Mouse (Mus musculus): ENCODE results near the gene Uhrf2. TPM values are rescaled to one million over a fixed set of nuclear protein-coding genes. Genes with fewer than 3 reads are reported as not detected.

The Uhrf2 gene
- total RNA-seq, 1 experiment: 46.2 TPM

GRCm38 (mm10) chr19:30124999-30125669 lies 94.8 kb downstream of the Uhrf2 start:
- no peak overlapping the region for H3K4me3 ChIP-seq (ENCODE audit: insufficient read depth in 1 of 2, low read depth in 1 of 2, low read length in 2 of 2, poor library complexity in 1 of 2, severe bottlenecking in 1 of 2)
- TF ChIP-seq ZNF384 (IDR thresholded peaks at IDR 0.05; ENCODE audit: low read depth, low read length) (no peak), MAFK (IDR thresholded peaks at IDR 0.05; ENCODE audit: insufficient read depth, low read depth, low read length) (no peak), CHD2 (IDR thresholded peaks at IDR 0.05; ENCODE audit: low read depth, low read length) (no peak), ZC3H11A (IDR thresholded peaks at IDR 0.05; ENCODE audit: borderline replicate concordance, low read depth, low read length) (no peak), HCFC1 (IDR thresholded peaks at IDR 0.05; ENCODE audit: borderline replicate concordance, insufficient read depth, low read length) (no peak)
- H3K9me3 ChIP-seq (ENCODE audit: control insufficient read depth, insufficient read depth, low read depth, low read length): no peaks in the 10 kb centered on the region
- in situ Hi-C loops (cut with MboI; ENCODE audit: low sequenced_read_pairs in 2 of 2, unreplicated experiment in 2 of 2): no loop called here
- peaks cover 37% of the 10 kb centered on the region for H3K36me3 ChIP-seq (ENCODE audit: control insufficient read depth, insufficient read depth, low read length, poor library complexity, severe bottlenecking)
- no peak for DNase-seq (ENCODE audit: low read depth, low spot score)
- no peak overlapping the region for H3K27ac ChIP-seq (ENCODE audit: insufficient read depth, low read depth, low read length, poor library complexity, severe bottlenecking)
- no peak overlapping the region for H3K9ac ChIP-seq (ENCODE audit: insufficient read depth, low read depth, low read length, poor library complexity, severe bottlenecking)
- no peaks in the 10 kb centered on the region for H3K4me1 ChIP-seq (ENCODE audit: control insufficient read depth in 2 of 2, insufficient read depth in 2 of 2, low read length in 2 of 2, poor library complexity in 1 of 2)

- DNase-seq (ENCODE audit: low read depth, low spot score): no peak
- TF ChIP-seq ZNF384 (IDR thresholded peaks at IDR 0.05; ENCODE audit: low read depth, low read length) (no peak), ZC3H11A (IDR thresholded peaks at IDR 0.05; ENCODE audit: borderline replicate concordance, low read depth, low read length) (no peak), HCFC1 (IDR thresholded peaks at IDR 0.05; ENCODE audit: borderline replicate concordance, insufficient read depth, low read length) (no peak), MAFK (IDR thresholded peaks at IDR 0.05; ENCODE audit: insufficient read depth, low read depth, low read length) (no peak), CHD2 (IDR thresholded peaks at IDR 0.05; ENCODE audit: low read depth, low read length) (no peak)
- peaks cover 37% of the 10 kb centered on the region for H3K36me3 ChIP-seq (ENCODE audit: control insufficient read depth, insufficient read depth, low read length, poor library complexity, severe bottlenecking)
- in situ Hi-C loops (cut with MboI; ENCODE audit: low sequenced_read_pairs in 2 of 2, unreplicated experiment in 2 of 2): no loop called here
- no peak overlapping the region for H3K27ac ChIP-seq (ENCODE audit: insufficient read depth, low read depth, low read length, poor library complexity, severe bottlenecking)
- H3K9ac ChIP-seq (ENCODE audit: insufficient read depth, low read depth, low read length, poor library complexity, severe bottlenecking): no peak overlapping the region
- no peaks in the 10 kb centered on the region for H3K4me1 ChIP-seq (ENCODE audit: control insufficient read depth in 2 of 2, insufficient read depth in 2 of 2, low read length in 2 of 2, poor library complexity in 1 of 2)
- no peak overlapping the region for H3K4me3 ChIP-seq (ENCODE audit: insufficient read depth in 1 of 2, low read depth in 1 of 2, low read length in 2 of 2, poor library complexity in 1 of 2, severe bottlenecking in 1 of 2)
- H3K9me3 ChIP-seq (ENCODE audit: control insufficient read depth, insufficient read depth, low read depth, low read length): no peaks in the 10 kb centered on the region
These were observed 95.4 kb downstream of the Uhrf2 start for GRCm38 (mm10) chr19:30125670-30126059.

DNA sequence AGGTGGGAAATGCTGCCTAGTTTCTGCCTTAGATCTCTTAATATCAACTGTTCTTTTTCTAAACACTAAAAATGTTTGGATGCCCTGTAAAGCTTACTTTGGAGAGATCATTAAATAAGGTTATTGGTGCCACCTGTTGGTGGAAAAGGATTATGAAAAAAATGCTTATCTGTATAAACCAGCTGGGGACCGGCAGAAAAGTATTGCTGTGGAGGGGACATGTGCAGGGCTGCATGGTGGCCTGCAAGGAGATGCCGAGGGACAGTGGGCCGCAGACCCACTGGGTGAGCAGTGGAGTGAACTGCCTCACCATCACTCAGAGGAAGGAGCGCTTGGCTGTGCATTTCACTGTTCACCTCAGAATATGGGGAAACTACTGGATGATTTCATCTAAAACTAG lies 97.9 kb downstream of the Uhrf2 start:
- Histone ChIP-seq H3K27ac (ENCODE audit: insufficient read depth, low read depth, low read length, poor library complexity, severe bottlenecking) (no peak overlapping the region), H3K36me3 (ENCODE audit: control insufficient read depth, insufficient read depth, low read length, poor library complexity, severe bottlenecking) (peaks cover 39% of the 10 kb centered on the region), H3K4me3 (ENCODE audit: insufficient read depth in 1 of 2, low read depth in 1 of 2, low read length in 2 of 2, poor library complexity in 1 of 2, severe bottlenecking in 1 of 2) (no peak overlapping the region), H3K9me3 (ENCODE audit: control insufficient read depth, insufficient read depth, low read depth, low read length) (no peaks in the 10 kb centered on the region), H3K4me1 (ENCODE audit: control insufficient read depth in 2 of 2, insufficient read depth in 2 of 2, low read length in 2 of 2, poor library complexity in 1 of 2) (no peaks in the 10 kb centered on the region), H3K9ac (ENCODE audit: insufficient read depth, low read depth, low read length, poor library complexity, severe bottlenecking) (no peak overlapping the region)
- DNase-seq (ENCODE audit: low read depth, low spot score): no peak
- no peak for TF ChIP-seq CHD2 (IDR thresholded peaks at IDR 0.05; ENCODE audit: low read depth, low read length)
- no peak for TF ChIP-seq ZC3H11A (IDR thresholded peaks at IDR 0.05; ENCODE audit: borderline replicate concordance, low read depth, low read length)
- no peak for TF ChIP-seq ZNF384 (IDR thresholded peaks at IDR 0.05; ENCODE audit: low read depth, low read length)
- no peak for TF ChIP-seq MAFK (IDR thresholded peaks at IDR 0.05; ENCODE audit: insufficient read depth, low read depth, low read length)
- in situ Hi-C loops (cut with MboI; ENCODE audit: low sequenced_read_pairs in 2 of 2, unreplicated experiment in 2 of 2): no loop called here

DNA sequence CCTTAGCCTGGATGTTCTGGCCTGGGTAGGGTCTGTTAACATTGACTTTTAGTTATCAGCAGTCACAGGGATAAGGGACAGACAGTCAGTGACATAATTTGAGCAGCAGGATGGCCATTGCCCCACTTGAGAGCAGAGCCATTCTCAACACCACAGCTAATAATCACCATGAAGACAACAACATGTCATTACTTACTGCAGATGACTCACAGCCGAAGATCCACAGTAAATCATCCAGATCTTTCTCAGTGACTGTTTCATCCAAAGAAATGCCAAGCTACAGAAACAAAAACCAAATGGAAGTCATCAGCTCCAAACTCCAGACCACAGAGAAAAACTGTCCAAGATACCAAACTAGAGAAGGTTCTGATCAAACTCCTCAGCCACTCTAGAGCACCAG lies 106.0 kb downstream of the Uhrf2 start:
- peaks cover 34% of the 10 kb centered on the region for H3K36me3 ChIP-seq (ENCODE audit: control insufficient read depth, insufficient read depth, low read length, poor library complexity, severe bottlenecking)
- no peak for TF ChIP-seq CHD2 (IDR thresholded peaks at IDR 0.05; ENCODE audit: low read depth, low read length)
- no peaks in the 10 kb centered on the region for H3K4me1 ChIP-seq (ENCODE audit: control insufficient read depth in 2 of 2, insufficient read depth in 2 of 2, low read length in 2 of 2, poor library complexity in 1 of 2)
- H3K27ac ChIP-seq (ENCODE audit: insufficient read depth, low read depth, low read length, poor library complexity, severe bottlenecking): no peak overlapping the region
- no peak overlapping the region for H3K4me3 ChIP-seq (ENCODE audit: insufficient read depth in 1 of 2, low read depth in 1 of 2, low read length in 2 of 2, poor library complexity in 1 of 2, severe bottlenecking in 1 of 2)
- in situ Hi-C loops (cut with MboI; ENCODE audit: low sequenced_read_pairs in 2 of 2, unreplicated experiment in 2 of 2): no loop called here
- H3K9me3 ChIP-seq (ENCODE audit: control insufficient read depth, insufficient read depth, low read depth, low read length): no peaks in the 10 kb centered on the region
- no peak for DNase-seq (ENCODE audit: low read depth, low spot score)
- no peak overlapping the region for H3K9ac ChIP-seq (ENCODE audit: insufficient read depth, low read depth, low read length, poor library complexity, severe bottlenecking)

Other genes starting within 250 kb of the Uhrf2 start
- gene 9930021J03Rik, start 224.5 kb upstream of the Uhrf2 start, total RNA-seq (2012; rRNA removed): 14.4 and 15.3 TPM in 2 replicates
- 9.7 and 11.3 TPM in 2 replicates for gene Ranbp6, start 217.5 kb upstream of the Uhrf2 start, total RNA-seq (2012; rRNA removed)
- gene Il33, start 105.4 kb upstream of the Uhrf2 start, total RNA-seq (2012; rRNA removed): 0.53 and 1.6 TPM in 2 replicates
- gene Trpd52l3, start 26.7 kb upstream of the Uhrf2 start, total RNA-seq (2012; rRNA removed): 0.13 TPM in 1 of 2 replicates, not detected in the other
- gene Gldc, start 144.9 kb downstream of the Uhrf2 start, total RNA-seq (2012; rRNA removed): 188 and 317 TPM in 2 replicates
- gene Mbl2, start 202.4 kb downstream of the Uhrf2 start, total RNA-seq (2012; rRNA removed): 0.18 and 0.21 TPM in 2 replicates